Mouse (Mus musculus) C2C12 (cell line): ENCODE results near the gene Pik3r5.

Experiments
- CTCF ChIP-seq: IDR thresholded peaks from one replicate; pipeline ENCODE4 v1.5.1; 2011; ENCODE audit not compliant: control insufficient read depth, insufficient read depth, insufficient read length
- MAX ChIP-seq: IDR thresholded peaks from one replicate; pipeline ENCODE4 v1.6.1; 2011; ENCODE audit warnings: mild to moderate bottlenecking, control low read depth
- MYOD1 ChIP-seq: IDR thresholded peaks from one replicate; pipeline ENCODE4 v1.6.1; 2011; ENCODE audit warnings: low read depth; ENCODE audit not compliant: control insufficient read depth, insufficient read length

GRCm38 (mm10) chr11:68400727-68401219 is 31.1 kb upstream of the Pik3r5 start, which contains the start of gene Ntn1:
- no peak for TF ChIP-seq CTCF
- TF ChIP-seq MYOD1 = no peak
- no peak for TF ChIP-seq MAX
